In genomic region chr10:110566260-110567050, GRCm38 (mm10) we compare ENCODE assay signal across 22 mouse cellular contexts.
DNase-seq lines count a peak whose midpoint lies in the region; ATAC-seq and TF ChIP-seq lines count a peak whose summit lies in the region.
"Had no signal": no experiment of that assay in that cellular context is flagged by ENCODE, and none has a peak within 500 bp of the region (broad histone marks: within the 10 kb centered on the region; RNA-seq: fewer than 3 reads in every experiment).

No protein-coding gene starts in this region.

- H3K4me3 ChIP-seq in hindbrain, embryonic 14.5 days (replicated peaks; ENCODE audit: low read length): no peak overlapping the region
- H3K4me3 ChIP-seq in hindbrain, embryonic 12.5 days: no peak overlapping the region
- H3K4me3 ChIP-seq in midbrain, embryonic 10.5 days: no peak overlapping the region
- H3K4me3 ChIP-seq in midbrain, postnatal 0 days (ENCODE audit: low read depth, low read length): no peak overlapping the region
- H3K4me3 ChIP-seq: gastrocnemius, adult 2 months; heart, embryonic 15.5 days; neural tube, embryonic 12.5 days; stomach, embryonic 15.5 days had no signal

- H3K9ac ChIP-seq in hindbrain, embryonic 14.5 days: no peak overlapping the region
- no peak overlapping the region for H3K9ac ChIP-seq in hindbrain, embryonic 12.5 days
- no peak overlapping the region for H3K9ac ChIP-seq in midbrain, postnatal 0 days (replicated peaks; ENCODE audit: low read length, poor library complexity, severe bottlenecking)
- H3K9ac ChIP-seq: heart, embryonic 15.5 days; neural tube, embryonic 12.5 days; stomach, embryonic 15.5 days had no signal

- no peaks in the 10 kb centered on the region for H3K36me3 ChIP-seq in hindbrain, embryonic 14.5 days (replicated peaks; ENCODE audit: control insufficient read depth, insufficient read depth)
- no peaks in the 10 kb centered on the region for H3K36me3 ChIP-seq in hindbrain, embryonic 12.5 days
- H3K36me3 ChIP-seq in midbrain, embryonic 10.5 days: no peaks in the 10 kb centered on the region
- H3K36me3 ChIP-seq in midbrain, postnatal 0 days (ENCODE audit: insufficient read depth, low read length): no peaks in the 10 kb centered on the region
- H3K36me3 ChIP-seq: heart, embryonic 15.5 days; neural tube, embryonic 12.5 days; stomach, embryonic 15.5 days had no signal

- no peaks in the 10 kb centered on the region for H3K4me1 ChIP-seq in hindbrain, embryonic 14.5 days (replicated peaks; ENCODE audit: control insufficient read depth, insufficient read depth, low read length)
- H3K4me1 ChIP-seq in hindbrain, embryonic 12.5 days: no peaks in the 10 kb centered on the region
- H3K4me1 ChIP-seq in midbrain, embryonic 10.5 days: peaks cover 8% of the 10 kb centered on the region
- H3K4me1 ChIP-seq in midbrain, postnatal 0 days (ENCODE audit: insufficient read depth, low read length): no peaks in the 10 kb centered on the region
- H3K4me1 ChIP-seq: heart, embryonic 15.5 days; neural tube, embryonic 12.5 days; stomach, embryonic 15.5 days had no signal

- H3K9me3 ChIP-seq in hindbrain, embryonic 14.5 days (ENCODE audit: control insufficient read depth, low read length): no peaks in the 10 kb centered on the region
- H3K9me3 ChIP-seq in hindbrain, embryonic 12.5 days (replicated peaks): no peaks in the 10 kb centered on the region
- H3K9me3 ChIP-seq in midbrain, embryonic 10.5 days (replicated peaks): no peaks in the 10 kb centered on the region
- no peaks in the 10 kb centered on the region for H3K9me3 ChIP-seq in midbrain, postnatal 0 days (ENCODE audit: low read length)
- H3K9me3 ChIP-seq: heart, embryonic 15.5 days; neural tube, embryonic 12.5 days; stomach, embryonic 15.5 days had no signal

- WGBS in hindbrain, embryonic 14.5 days: 69% methylated on average over 12 of the region's 12 CpGs
- WGBS in hindbrain, embryonic 12.5 days: 79% methylated on average over 12 of the region's 12 CpGs
- 74% methylated on average over 12 of the region's 12 CpGs for WGBS in midbrain, embryonic 10.5 days
- WGBS in midbrain, postnatal 0 days: 50% methylated on average over 12 of the region's 12 CpGs

- no peaks in the 10 kb centered on the region for H3K27me3 ChIP-seq in hindbrain, embryonic 14.5 days (ENCODE audit: control insufficient read depth, insufficient read depth, low read length)
- H3K27me3 ChIP-seq in hindbrain, embryonic 12.5 days: no peaks in the 10 kb centered on the region
- no peaks in the 10 kb centered on the region for H3K27me3 ChIP-seq in midbrain, embryonic 10.5 days (ENCODE audit: low read depth, poor library complexity, severe bottlenecking)
- no peaks in the 10 kb centered on the region for H3K27me3 ChIP-seq in midbrain, postnatal 0 days (ENCODE audit: insufficient read depth, low read length)
- H3K27me3 ChIP-seq: heart, embryonic 15.5 days; neural tube, embryonic 12.5 days; stomach, embryonic 15.5 days had no signal

- peak; percentile 51 to 65 for DNase-seq in cerebellum, postnatal 10 days
- no peak for DNase-seq in cerebellum, adult 11 months
- DNase-seq in hindbrain, embryonic 14.5 days (ENCODE audit: low spot score): no peak
- no peak for DNase-seq in midbrain, embryonic 10.5 days (ENCODE audit: low spot score)
- DNase-seq in midbrain, postnatal 0 days (ENCODE audit: low spot score): peak; percentile 67
- no peak for DNase-seq in kidney, adult 8-10 months
- DNase-seq in urinary bladder, postnatal 36 days (ENCODE audit: low spot score in 2 of 2): no peak
- DNase-seq: adrenal gland, postnatal 10 days; cerebellum, adult 18-20 months; gastrocnemius, adult 2 months; kidney, adult 11 months; liver; right cerebral cortex, postnatal 14 days; thymus, adult 18-20 months; thymus, postnatal 4 days had no signal

- peak; percentile 83 for ATAC-seq in hindbrain, embryonic 14.5 days (ENCODE audit: low FRiP score)
- no peak for ATAC-seq in hindbrain, embryonic 12.5 days (ENCODE audit: low FRiP score)
- ATAC-seq in midbrain, postnatal 0 days (ENCODE audit: low FRiP score): no peak
- ATAC-seq: activated CD4-positive, CD25-positive, alpha-beta regulatory T cell, adult 4 months; lung, postnatal 0 days had no signal

- TF ChIP-seq CTCF in midbrain, postnatal 0 days (IDR thresholded peaks at IDR 0.05): no peak

- H3K27ac ChIP-seq in hindbrain, embryonic 14.5 days: no peak overlapping the region
- no peak overlapping the region for H3K27ac ChIP-seq in hindbrain, embryonic 12.5 days
- H3K27ac ChIP-seq in midbrain, embryonic 10.5 days (replicated peaks): peak overlapping the region; percentile 34; the same call in 1 of the 2 replicates
- no peak overlapping the region for H3K27ac ChIP-seq in midbrain, postnatal 0 days (ENCODE audit: low read depth, low read length)
- H3K27ac ChIP-seq: gastrocnemius, adult 2 months; heart, embryonic 15.5 days; kidney, postnatal 0 days; neural tube, embryonic 12.5 days; stomach, embryonic 15.5 days had no signal

- H3K4me2 ChIP-seq in hindbrain, embryonic 14.5 days (replicated peaks): no peak overlapping the region
- no peak overlapping the region for H3K4me2 ChIP-seq in hindbrain, embryonic 12.5 days (replicated peaks)
- no peak overlapping the region for H3K4me2 ChIP-seq in midbrain, postnatal 0 days (ENCODE audit: low read depth, low read length, poor library complexity, severe bottlenecking)
- H3K4me2 ChIP-seq: heart, embryonic 15.5 days; neural tube, embryonic 12.5 days; stomach, embryonic 15.5 days had no signal

Comparison
In these comparisons a context has a peak if more than half of its experiments do, and no peak if none do; other contexts are left out.
1. DNase-seq: peak in cerebellum, postnatal 10 days (2 of 2) and midbrain, postnatal 0 days (single experiment); none in cerebellum, adult 11 months (single experiment), hindbrain, embryonic 14.5 days (single experiment), midbrain, embryonic 10.5 days (single experiment), kidney, adult 8-10 months (0 of 2) and urinary bladder, postnatal 36 days (0 of 2).